Mouse (Mus musculus): ENCODE results near the gene Atxn7l2. TPM values are rescaled to one million over a fixed set of nuclear protein-coding genes. Genes with fewer than 3 reads are reported as not detected.
A peak's percentile ranks its signal among the peaks of the same experiment; 100 is the strongest.
"Not testable (repeated sequence)": the region's sequence is repeated elsewhere in the genome, so short reads cannot be mapped to it uniquely, and the experiment has no call there.

Atxn7l2 gene
- 15.3 and 15.5 TPM in 2 replicates for polyA plus RNA-seq (2014; fragmentation: Nextera tagmentation; extraction: Ambion mirVana)

GRCm38 (mm10) chr3:108210771-108211139 is at the start of gene Atxn7l2:
Gene Atxn7l2, minus strand, starts transcription at chr3:108210934.
- peak within 1 kb of the TSS; percentile 89 for H3K4me2 ChIP-seq (ENCODE audit: low read length)
- H3K27me3 ChIP-seq (replicated peaks; ENCODE audit: control insufficient read depth, insufficient read depth, low read length), result no peaks in the 10 kb centered on the region
- peak within 1 kb of the TSS; percentile 64 for H3K4me3 ChIP-seq (ENCODE audit: low read depth, low read length)
- no peaks in the 10 kb centered on the region for H3K9me3 ChIP-seq (ENCODE audit: control insufficient read depth, low read length)
- H3K27ac ChIP-seq (ENCODE audit: low read depth), result peak within 1 kb of the TSS; percentile 87
- DNase-seq (ENCODE audit: low spot score) (no peak), ATAC-seq (replicated peaks; ENCODE audit: low FRiP score, low TSS enrichment, low read depth) (peak; percentile 82)
- peaks cover 19% of the 10 kb centered on the region for H3K36me3 ChIP-seq (ENCODE audit: control insufficient read depth, insufficient read depth, low read length)
- WGBS, result under 1% methylated on average over 14 of the region's 14 CpGs
- peaks cover 15% of the 10 kb centered on the region for H3K4me1 ChIP-seq (replicated peaks; ENCODE audit: control insufficient read depth, insufficient read depth, low read length)
- peak within 1 kb of the TSS; percentile 84 for H3K9ac ChIP-seq (ENCODE audit: low read length)

- no peak for ATAC-seq (replicated peaks; ENCODE audit: low FRiP score, low TSS enrichment, low read depth)
- no peaks in the 10 kb centered on the region for H3K9me3 ChIP-seq (ENCODE audit: control insufficient read depth, low read length)
- WGBS, result 77% methylated on average over 3 of the region's 3 CpGs
- H3K27ac ChIP-seq (ENCODE audit: low read depth), result no peak overlapping the region
- H3K4me2 ChIP-seq (ENCODE audit: low read length), result no peak overlapping the region
- H3K27me3 ChIP-seq (replicated peaks; ENCODE audit: control insufficient read depth, insufficient read depth, low read length), result no peaks in the 10 kb centered on the region
- peaks cover 9% of the 10 kb centered on the region; the same call in 1 of the 2 replicates for H3K4me1 ChIP-seq (replicated peaks; ENCODE audit: control insufficient read depth, insufficient read depth, low read length)
- H3K9ac ChIP-seq (ENCODE audit: low read length), result no peak overlapping the region
- DNase-seq (ENCODE audit: low spot score), result no peak
- H3K4me3 ChIP-seq (ENCODE audit: low read depth, low read length), result no peak overlapping the region
- peaks cover 27% of the 10 kb centered on the region for H3K36me3 ChIP-seq (ENCODE audit: control insufficient read depth, insufficient read depth, low read length)
These were observed 48.6 kb upstream of the Atxn7l2 start for GRCm38 (mm10) chr3:108259319-108259718.

GRCm38 (mm10) chr3:108257831-108258500 is 47.2 kb upstream of the Atxn7l2 start:
- H3K27me3 ChIP-seq (replicated peaks; ENCODE audit: control insufficient read depth, insufficient read depth, low read length), result no peaks in the 10 kb centered on the region
- DNase-seq (ENCODE audit: low spot score) (no peak), ATAC-seq (replicated peaks; ENCODE audit: low FRiP score, low TSS enrichment, low read depth) (no peak)
- H3K36me3 ChIP-seq (ENCODE audit: control insufficient read depth, insufficient read depth, low read length), result peaks cover 15% of the 10 kb centered on the region
- no peak overlapping the region for H3K27ac ChIP-seq (ENCODE audit: low read depth)
- no peaks in the 10 kb centered on the region for H3K9me3 ChIP-seq (ENCODE audit: control insufficient read depth, low read length)
- WGBS, result 68% methylated on average over 3 of the region's 3 CpGs
- H3K4me1 ChIP-seq (replicated peaks; ENCODE audit: control insufficient read depth, insufficient read depth, low read length), result peaks cover 9% of the 10 kb centered on the region; the same call in 1 of the 2 replicates
- peak overlapping the region; percentile 94 for H3K4me3 ChIP-seq (ENCODE audit: low read depth, low read length)
- peak overlapping the region; percentile 90 for H3K9ac ChIP-seq (ENCODE audit: low read length)
- H3K4me2 ChIP-seq (ENCODE audit: low read length), result peak overlapping the region; percentile 69

- WGBS, result under 1% methylated on average over 79 of the region's 79 CpGs
- Histone ChIP-seq H3K4me2 (ENCODE audit: low read length) (peak within 1 kb of the TSS; percentile 69), H3K27ac (ENCODE audit: low read depth) (no peak within 1 kb of the TSS), H3K9ac (ENCODE audit: low read length) (peak within 1 kb of the TSS; percentile 90), H3K4me3 (ENCODE audit: low read depth, low read length) (peak within 1 kb of the TSS; percentile 94), H3K36me3 (ENCODE audit: control insufficient read depth, insufficient read depth, low read length) (peaks cover 7% of the 10 kb centered on the region; the same call in 1 of the 2 replicates), H3K9me3 (ENCODE audit: control insufficient read depth, low read length) (no peaks in the 10 kb centered on the region), H3K4me1 (replicated peaks; ENCODE audit: control insufficient read depth, insufficient read depth, low read length) (peaks cover 9% of the 10 kb centered on the region; the same call in 1 of the 2 replicates), H3K27me3 (replicated peaks; ENCODE audit: control insufficient read depth, insufficient read depth, low read length) (no peaks in the 10 kb centered on the region)
- DNase-seq (ENCODE audit: low spot score), result peak; percentile 96
- ATAC-seq (replicated peaks; ENCODE audit: low FRiP score, low TSS enrichment, low read depth), result peak; percentile 99
These were observed 46.2 kb upstream of the Atxn7l2 start, which contains the start of gene Psma5 for GRCm38 (mm10) chr3:108256719-108257637. Gene Psma5, plus strand, starts transcription at chr3:108256926.

- Histone ChIP-seq H3K4me3 (ENCODE audit: low read depth, low read length) (no peak overlapping the region), H3K27me3 (replicated peaks; ENCODE audit: control insufficient read depth, insufficient read depth, low read length) (no peaks in the 10 kb centered on the region), H3K27ac (ENCODE audit: low read depth) (no peak overlapping the region), H3K4me1 (replicated peaks; ENCODE audit: control insufficient read depth, insufficient read depth, low read length) (no peaks in the 10 kb centered on the region), H3K9me3 (ENCODE audit: control insufficient read depth, low read length) (no peaks in the 10 kb centered on the region), H3K36me3 (ENCODE audit: control insufficient read depth, insufficient read depth, low read length) (no peaks in the 10 kb centered on the region), H3K9ac (ENCODE audit: low read length) (no peak overlapping the region), H3K4me2 (ENCODE audit: low read length) (no peak overlapping the region)
- ATAC-seq (replicated peaks; ENCODE audit: low FRiP score, low TSS enrichment, low read depth) (no peak), DNase-seq (ENCODE audit: low spot score) (no peak)
- 81% methylated on average over 2 of the region's 2 CpGs for WGBS
These were observed 36.1 kb upstream of the Atxn7l2 start for GRCm38 (mm10) chr3:108246857-108247256.

- Histone ChIP-seq H3K27ac (ENCODE audit: low read depth) (no peak overlapping the region), H3K4me2 (ENCODE audit: low read length) (no peak overlapping the region), H3K27me3 (replicated peaks; ENCODE audit: control insufficient read depth, insufficient read depth, low read length) (no peaks in the 10 kb centered on the region), H3K9me3 (ENCODE audit: control insufficient read depth, low read length) (no peaks in the 10 kb centered on the region), H3K4me1 (replicated peaks; ENCODE audit: control insufficient read depth, insufficient read depth, low read length) (no peaks in the 10 kb centered on the region), H3K4me3 (ENCODE audit: low read depth, low read length) (no peak overlapping the region), H3K9ac (ENCODE audit: low read length) (no peak overlapping the region), H3K36me3 (ENCODE audit: control insufficient read depth, insufficient read depth, low read length) (no peaks in the 10 kb centered on the region)
- no peak for DNase-seq (ENCODE audit: low spot score)
- 88% methylated on average over 3 of the region's 3 CpGs for whole genome bisulfite sequencing
- no peak for ATAC-seq (replicated peaks; ENCODE audit: low FRiP score, low TSS enrichment, low read depth)
These were observed 30.6 kb upstream of the Atxn7l2 start for GRCm38 (mm10) chr3:108241243-108241839.

- H3K36me3 ChIP-seq (ENCODE audit: control insufficient read depth, insufficient read depth, low read length); H3K4me2 ChIP-seq (ENCODE audit: low read length); DNase-seq (ENCODE audit: low spot score); H3K9ac ChIP-seq (ENCODE audit: low read length); H3K4me3 ChIP-seq (ENCODE audit: low read depth, low read length); H3K9me3 ChIP-seq (ENCODE audit: control insufficient read depth, low read length); ATAC-seq (replicated peaks; ENCODE audit: low FRiP score, low TSS enrichment, low read depth); H3K4me1 ChIP-seq (replicated peaks; ENCODE audit: control insufficient read depth, insufficient read depth, low read length); H3K27ac ChIP-seq (ENCODE audit: low read depth); H3K27me3 ChIP-seq (replicated peaks; ENCODE audit: control insufficient read depth, insufficient read depth, low read length): not testable (repeated sequence)
- WGBS, result 82% methylated on average over 4 of the region's 4 CpGs
These were observed 26.9 kb upstream of the Atxn7l2 start for GRCm38 (mm10) chr3:108237474-108238102.

GRCm38 (mm10) chr3:108231646-108232045 is 20.9 kb upstream of the Atxn7l2 start:
- Histone ChIP-seq H3K9me3 (ENCODE audit: control insufficient read depth, low read length) (no peaks in the 10 kb centered on the region), H3K4me2 (ENCODE audit: low read length) (no peak overlapping the region), H3K27me3 (replicated peaks; ENCODE audit: control insufficient read depth, insufficient read depth, low read length) (peaks cover 11% of the 10 kb centered on the region), H3K27ac (ENCODE audit: low read depth) (no peak overlapping the region), H3K9ac (ENCODE audit: low read length) (no peak overlapping the region), H3K4me3 (ENCODE audit: low read depth, low read length) (no peak overlapping the region), H3K4me1 (replicated peaks; ENCODE audit: control insufficient read depth, insufficient read depth, low read length) (0 out of 2 replicates have a peak, but pooled peaks cover 4% of the 10 kb centered on the region), H3K36me3 (ENCODE audit: control insufficient read depth, insufficient read depth, low read length) (no peaks in the 10 kb centered on the region)
- 77% methylated on average over 4 of the region's 4 CpGs for WGBS
- ATAC-seq (replicated peaks; ENCODE audit: low FRiP score, low TSS enrichment, low read depth) (no peak), DNase-seq (ENCODE audit: low spot score) (no peak)
